Mouse (Mus musculus): ENCODE measurements around the gene Dscam.

Gene Dscam

GRCm38 (mm10) chr16:96563350-96564257, 606.9 kb downstream of the Dscam start:
- DNase-seq (ENCODE audit: low read depth, low spot score), result no peak

- no peak for DNase-seq (ENCODE audit: low read depth, low spot score)
Measured at GRCm38 (mm10) chr16:96559796-96560195, 610.8 kb downstream of the Dscam start.

- no peak for DNase-seq (ENCODE audit: low read depth, low spot score)
Measured at GRCm38 (mm10) chr16:96558341-96558740, 612.2 kb downstream of the Dscam start.

- no peak for DNase-seq (ENCODE audit: low read depth, low spot score)
Measured at GRCm38 (mm10) chr16:96556621-96557020, 613.9 kb downstream of the Dscam start.

- DNase-seq (ENCODE audit: low read depth, low spot score), result no peak
Measured at GRCm38 (mm10) chr16:96555412-96555811, 615.1 kb downstream of the Dscam start.

- DNase-seq (ENCODE audit: low read depth, low spot score), result no peak
Measured at GRCm38 (mm10) chr16:96552680-96553079, 617.9 kb downstream of the Dscam start.

- DNase-seq (ENCODE audit: low read depth, low spot score), result no peak
Measured at GRCm38 (mm10) chr16:96541056-96541455, 629.5 kb downstream of the Dscam start.

All from brain, embryonic 18.5 days (tissue).